Mouse (Mus musculus): ENCODE results near the gene Ncoa5. TPM values are rescaled to one million over a fixed set of nuclear protein-coding genes. Genes with fewer than 3 reads are reported as not detected.

The Ncoa5 gene
- polyA plus RNA-seq, 1 experiment from 2014 or later: 8.1 TPM

DNA sequence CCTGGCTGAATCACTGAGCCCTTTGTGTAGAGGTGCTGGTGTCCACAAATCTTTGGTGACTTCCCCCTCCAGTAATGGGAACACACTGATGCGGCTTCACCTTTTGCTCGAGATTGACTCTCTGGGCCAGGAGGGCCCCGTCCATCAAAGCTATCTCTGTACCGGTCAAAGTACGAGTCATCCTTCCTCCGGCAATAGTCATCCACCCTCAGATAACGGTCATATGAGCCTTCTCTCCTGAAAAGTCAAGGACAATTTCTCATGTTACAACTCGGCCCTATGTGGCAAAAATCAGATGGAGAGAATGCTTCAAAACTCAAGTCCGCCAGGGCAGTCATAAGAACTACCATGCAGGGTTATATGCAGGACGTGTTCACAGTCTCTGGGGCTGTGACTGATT is 24.3 kb downstream of the Ncoa5 start:
- peaks cover 21% of the 10 kb centered on the region for H3K4me1 ChIP-seq (ENCODE audit: insufficient read depth)
- H3K27me3 ChIP-seq (ENCODE audit: insufficient read depth, low read length): no peaks in the 10 kb centered on the region
- no peak for TF ChIP-seq EP300 (IDR thresholded peaks at IDR 0.05; ENCODE audit: low read depth)
- TF ChIP-seq CTCF (IDR thresholded peaks at IDR 0.05; ENCODE audit: low read depth): no peak
- peaks cover 48% of the 10 kb centered on the region for H3K36me3 ChIP-seq (replicated peaks; ENCODE audit: insufficient read depth, low read length)
- no peak overlapping the region for H3K4me2 ChIP-seq (ENCODE audit: low read depth, low read length)
- H3K27ac ChIP-seq (ENCODE audit: low read depth): no peak overlapping the region
- no peak overlapping the region for H3K9ac ChIP-seq (replicated peaks)
- H3K4me3 ChIP-seq (ENCODE audit: low read depth, low read length): no peak overlapping the region
- 60% methylated on average over 10 of the region's 10 CpGs for WGBS (ENCODE audit: insufficient replicate concordance)
- DNase-seq (no peak), ATAC-seq (no peak)
- H3K9me3 ChIP-seq (ENCODE audit: low read length): no peaks in the 10 kb centered on the region

DNA sequence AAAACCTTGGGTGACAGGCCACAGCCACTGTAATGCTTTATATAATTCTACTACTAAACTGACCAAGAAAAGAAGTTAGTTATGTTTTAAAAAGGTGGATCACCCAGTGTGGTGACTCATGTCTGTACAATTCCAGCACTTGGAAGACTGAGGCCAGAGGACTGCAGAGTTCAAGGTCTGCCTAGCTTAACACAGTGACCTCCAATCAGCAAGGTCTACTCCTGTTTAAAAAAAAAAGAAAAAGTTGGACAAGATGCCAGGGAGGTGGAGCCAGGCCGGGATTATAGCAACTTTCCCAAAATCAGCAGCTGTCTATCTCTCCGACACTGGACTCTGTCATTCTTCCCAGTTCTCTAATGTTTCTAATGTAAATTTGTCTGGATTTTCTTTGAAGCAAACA is 25.1 kb downstream of the Ncoa5 start:
- H3K9me3 ChIP-seq (ENCODE audit: low read length): no peaks in the 10 kb centered on the region
- H3K4me2 ChIP-seq (ENCODE audit: low read depth, low read length): no peak overlapping the region
- H3K36me3 ChIP-seq (replicated peaks; ENCODE audit: insufficient read depth, low read length): peaks cover 48% of the 10 kb centered on the region
- H3K27me3 ChIP-seq (ENCODE audit: insufficient read depth, low read length): no peaks in the 10 kb centered on the region
- TF ChIP-seq EP300 (IDR thresholded peaks at IDR 0.05; ENCODE audit: low read depth) (no peak), CTCF (IDR thresholded peaks at IDR 0.05; ENCODE audit: low read depth) (no peak)
- ATAC-seq (no peak), DNase-seq (no peak)
- no peak overlapping the region for H3K4me3 ChIP-seq (ENCODE audit: low read depth, low read length)
- 73% methylated on average over 2 of the region's 2 CpGs for WGBS (ENCODE audit: insufficient replicate concordance)
- no peak overlapping the region for H3K9ac ChIP-seq (replicated peaks)
- peaks cover 16% of the 10 kb centered on the region for H3K4me1 ChIP-seq (ENCODE audit: insufficient read depth)
- no peak overlapping the region for H3K27ac ChIP-seq (ENCODE audit: low read depth)

GRCm38 (mm10) chr2:165009161-165009560 is 25.5 kb downstream of the Ncoa5 start:
- Histone ChIP-seq H3K27ac (ENCODE audit: low read depth) (no peak overlapping the region), H3K9me3 (ENCODE audit: low read length) (no peaks in the 10 kb centered on the region), H3K9ac (replicated peaks) (no peak overlapping the region), H3K36me3 (replicated peaks; ENCODE audit: insufficient read depth, low read length) (peaks cover 52% of the 10 kb centered on the region), H3K4me3 (ENCODE audit: low read depth, low read length) (no peak overlapping the region), H3K4me2 (ENCODE audit: low read depth, low read length) (no peak overlapping the region), H3K27me3 (ENCODE audit: insufficient read depth, low read length) (no peaks in the 10 kb centered on the region), H3K4me1 (ENCODE audit: insufficient read depth) (peaks cover 11% of the 10 kb centered on the region)
- TF ChIP-seq CTCF (IDR thresholded peaks at IDR 0.05; ENCODE audit: low read depth) (no peak), EP300 (IDR thresholded peaks at IDR 0.05; ENCODE audit: low read depth) (no peak)
- no peak for ATAC-seq
- DNase-seq: no peak
- 89% methylated on average over 14 of the region's 14 CpGs for WGBS (ENCODE audit: insufficient replicate concordance)

GRCm38 (mm10) chr2:165007986-165008385 is 26.7 kb downstream of the Ncoa5 start:
- no peak overlapping the region for H3K4me3 ChIP-seq (ENCODE audit: low read depth, low read length)
- ATAC-seq (no peak), DNase-seq (no peak)
- TF ChIP-seq EP300 (IDR thresholded peaks at IDR 0.05; ENCODE audit: low read depth) (no peak), CTCF (IDR thresholded peaks at IDR 0.05; ENCODE audit: low read depth) (no peak)
- H3K9ac ChIP-seq (replicated peaks): no peak overlapping the region
- WGBS (ENCODE audit: insufficient replicate concordance): 88% methylated on average over 1 of the region's 1 CpGs
- peaks cover 56% of the 10 kb centered on the region for H3K36me3 ChIP-seq (replicated peaks; ENCODE audit: insufficient read depth, low read length)
- peaks cover 11% of the 10 kb centered on the region for H3K4me1 ChIP-seq (ENCODE audit: insufficient read depth)
- H3K9me3 ChIP-seq (ENCODE audit: low read length): no peaks in the 10 kb centered on the region
- H3K4me2 ChIP-seq (ENCODE audit: low read depth, low read length): no peak overlapping the region
- H3K27ac ChIP-seq (ENCODE audit: low read depth): no peak overlapping the region
- no peaks in the 10 kb centered on the region for H3K27me3 ChIP-seq (ENCODE audit: insufficient read depth, low read length)

DNA sequence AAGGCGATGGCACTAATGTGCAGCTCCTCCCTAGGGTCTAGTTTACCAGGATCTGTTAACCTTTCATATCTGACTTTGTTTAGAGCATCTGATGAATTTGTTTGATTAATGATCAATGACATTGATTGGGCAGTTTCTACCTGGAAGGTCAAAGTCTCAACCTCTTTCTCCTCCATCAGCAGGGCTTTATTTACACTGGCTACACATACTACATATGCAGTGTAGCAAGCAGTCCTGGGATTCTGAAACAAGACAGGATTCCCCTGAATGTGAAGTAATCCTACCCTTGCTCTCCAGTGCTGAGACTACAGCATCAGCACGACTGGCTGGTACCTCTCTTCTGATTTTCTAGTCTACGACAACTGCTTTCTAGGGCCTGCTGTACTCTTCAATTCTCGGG is 27.9 kb downstream of the Ncoa5 start:
- H3K27me3 ChIP-seq (ENCODE audit: insufficient read depth, low read length): no peaks in the 10 kb centered on the region
- DNase-seq: no peak
- peaks cover 59% of the 10 kb centered on the region for H3K36me3 ChIP-seq (replicated peaks; ENCODE audit: insufficient read depth, low read length)
- H3K4me2 ChIP-seq (ENCODE audit: low read depth, low read length): peak overlapping the region; percentile 22; the same call in 1 of the 2 replicates
- H3K4me3 ChIP-seq (ENCODE audit: low read depth, low read length): no peak overlapping the region
- 0 out of 2 replicates have a peak overlapping the region, but pooled peaks have one; percentile 9 for H3K27ac ChIP-seq (ENCODE audit: low read depth)
- ATAC-seq: peak; percentile 88
- H3K9ac ChIP-seq (replicated peaks): no peak overlapping the region
- peaks cover 11% of the 10 kb centered on the region for H3K4me1 ChIP-seq (ENCODE audit: insufficient read depth)
- H3K9me3 ChIP-seq (ENCODE audit: low read length): no peaks in the 10 kb centered on the region
- TF ChIP-seq EP300 (IDR thresholded peaks at IDR 0.05; ENCODE audit: low read depth) (peak; percentile 53; the same call in 1 of the 2 replicates), CTCF (IDR thresholded peaks at IDR 0.05; ENCODE audit: low read depth) (no peak)
- 64% methylated on average over 4 of the region's 4 CpGs for WGBS (ENCODE audit: insufficient replicate concordance)

GRCm38 (mm10) chr2:165004237-165004636 is 30.4 kb downstream of the Ncoa5 start:
- Histone ChIP-seq H3K4me1 (ENCODE audit: insufficient read depth) (peaks cover 8% of the 10 kb centered on the region), H3K36me3 (replicated peaks; ENCODE audit: insufficient read depth, low read length) (peaks cover 52% of the 10 kb centered on the region), H3K9ac (replicated peaks) (no peak overlapping the region), H3K4me2 (ENCODE audit: low read depth, low read length) (no peak overlapping the region), H3K9me3 (ENCODE audit: low read length) (no peaks in the 10 kb centered on the region), H3K27ac (ENCODE audit: low read depth) (no peak overlapping the region), H3K4me3 (ENCODE audit: low read depth, low read length) (no peak overlapping the region), H3K27me3 (ENCODE audit: insufficient read depth, low read length) (no peaks in the 10 kb centered on the region)
- TF ChIP-seq EP300 (IDR thresholded peaks at IDR 0.05; ENCODE audit: low read depth) (no peak), CTCF (IDR thresholded peaks at IDR 0.05; ENCODE audit: low read depth) (no peak)
- ATAC-seq: no peak
- DNase-seq: no peak
- 85% methylated on average over 10 of the region's 10 CpGs for WGBS (ENCODE audit: insufficient replicate concordance)

GRCm38 (mm10) chr2:165003108-165003507 is 31.6 kb downstream of the Ncoa5 start:
- no peak overlapping the region for H3K4me2 ChIP-seq (ENCODE audit: low read depth, low read length)
- no peak overlapping the region for H3K4me3 ChIP-seq (ENCODE audit: low read depth, low read length)
- ATAC-seq (no peak), DNase-seq (no peak)
- H3K9ac ChIP-seq (replicated peaks): no peak overlapping the region
- no peak overlapping the region for H3K27ac ChIP-seq (ENCODE audit: low read depth)
- H3K4me1 ChIP-seq (ENCODE audit: insufficient read depth): peaks cover 11% of the 10 kb centered on the region
- WGBS (ENCODE audit: insufficient replicate concordance): 92% methylated on average over 3 of the region's 3 CpGs
- H3K9me3 ChIP-seq (ENCODE audit: low read length): no peaks in the 10 kb centered on the region
- H3K27me3 ChIP-seq (ENCODE audit: insufficient read depth, low read length): peaks cover 8% of the 10 kb centered on the region; the same call in 1 of the 2 replicates
- peaks cover 42% of the 10 kb centered on the region for H3K36me3 ChIP-seq (replicated peaks; ENCODE audit: insufficient read depth, low read length)
- no peak for TF ChIP-seq EP300 (IDR thresholded peaks at IDR 0.05; ENCODE audit: low read depth)
- no peak for TF ChIP-seq CTCF (IDR thresholded peaks at IDR 0.05; ENCODE audit: low read depth)

Data from liver, postnatal 0 days (tissue).